Mouse (Mus musculus): ENCODE data around the gene Il17rd.
A peak's percentile ranks its signal among the peaks of the same experiment; 100 is the strongest.

Gene Il17rd

DNA sequence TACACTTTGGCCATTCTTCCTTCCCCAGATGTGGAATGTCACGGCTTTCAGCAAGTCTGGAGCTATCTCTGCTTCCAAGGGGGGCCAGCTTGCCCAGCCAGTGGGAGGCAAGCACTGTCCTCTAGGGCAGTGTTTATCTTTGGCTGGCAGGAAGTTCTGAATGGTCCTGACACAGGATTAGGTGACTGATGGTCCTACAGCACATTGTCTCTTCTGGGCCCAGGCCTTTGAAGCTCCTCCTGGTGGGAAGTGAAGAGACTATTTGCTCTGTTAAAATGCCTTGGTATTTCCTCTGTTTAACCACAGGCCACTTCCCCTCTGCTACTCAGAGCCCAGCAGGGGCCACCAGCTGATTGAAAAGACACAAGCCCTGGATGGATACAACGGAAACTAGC lies 6.2 kb downstream of the Il17rd start:
- DNase-seq (ENCODE audit: low spot score), result peak; percentile 85

DNA sequence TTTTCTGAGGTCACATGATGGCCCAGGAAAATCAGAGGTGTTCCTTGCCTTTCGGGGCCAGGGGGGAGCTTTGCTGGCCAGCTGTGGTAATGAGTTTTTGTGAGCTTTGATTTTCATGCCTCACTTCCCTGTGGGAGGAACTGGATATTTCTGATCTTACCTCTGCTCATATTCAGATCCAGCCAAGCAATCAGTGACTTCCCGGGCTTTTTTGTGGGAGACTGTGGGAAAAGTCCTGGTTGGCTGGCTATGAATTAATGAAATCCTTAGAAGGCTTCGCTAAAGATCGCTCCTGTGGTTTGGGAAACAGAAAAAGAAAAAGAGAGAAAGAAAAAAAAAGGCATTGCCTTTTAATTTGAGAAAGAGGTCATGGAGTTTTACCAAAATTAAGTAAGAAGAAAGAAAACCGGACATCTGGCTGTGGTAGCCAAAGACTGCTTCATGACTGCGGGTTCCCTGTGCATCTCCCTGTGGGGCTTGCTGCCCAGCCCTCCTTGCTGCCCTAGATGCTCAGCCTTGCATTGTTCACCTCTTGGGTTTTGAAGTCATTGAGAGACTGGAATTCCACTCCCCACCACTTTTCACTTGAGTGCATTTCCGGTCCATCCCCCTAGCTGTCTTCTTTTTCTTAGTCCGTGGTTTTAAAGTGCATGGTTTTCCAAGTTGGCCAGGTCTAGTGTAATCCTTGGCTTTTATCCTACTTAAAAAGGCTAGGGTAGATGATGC lies 9.7 kb downstream of the Il17rd start:
- no peak for DNase-seq (ENCODE audit: low spot score)

DNA sequence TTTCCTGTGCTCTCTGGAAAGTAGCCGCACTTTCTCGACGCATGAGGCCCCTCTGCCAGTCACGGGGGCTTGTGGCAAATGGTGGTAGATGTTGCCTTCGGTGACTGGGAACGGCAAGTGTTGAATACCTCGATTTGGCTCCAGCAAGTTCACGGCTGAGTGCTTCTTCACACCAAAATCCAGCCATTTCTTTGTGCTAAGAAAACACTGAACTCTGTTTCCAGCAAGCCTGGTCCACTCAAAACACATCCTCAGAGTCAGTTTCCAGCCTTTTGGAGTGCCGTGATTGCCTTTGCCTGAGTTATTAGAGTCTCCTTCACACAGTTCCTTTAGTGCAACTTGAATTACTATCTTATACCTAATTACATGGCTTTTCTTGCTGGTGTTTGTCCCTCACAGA lies 11.3 kb downstream of the Il17rd start:
- DNase-seq (ENCODE audit: low spot score), result peak; percentile 61

DNA sequence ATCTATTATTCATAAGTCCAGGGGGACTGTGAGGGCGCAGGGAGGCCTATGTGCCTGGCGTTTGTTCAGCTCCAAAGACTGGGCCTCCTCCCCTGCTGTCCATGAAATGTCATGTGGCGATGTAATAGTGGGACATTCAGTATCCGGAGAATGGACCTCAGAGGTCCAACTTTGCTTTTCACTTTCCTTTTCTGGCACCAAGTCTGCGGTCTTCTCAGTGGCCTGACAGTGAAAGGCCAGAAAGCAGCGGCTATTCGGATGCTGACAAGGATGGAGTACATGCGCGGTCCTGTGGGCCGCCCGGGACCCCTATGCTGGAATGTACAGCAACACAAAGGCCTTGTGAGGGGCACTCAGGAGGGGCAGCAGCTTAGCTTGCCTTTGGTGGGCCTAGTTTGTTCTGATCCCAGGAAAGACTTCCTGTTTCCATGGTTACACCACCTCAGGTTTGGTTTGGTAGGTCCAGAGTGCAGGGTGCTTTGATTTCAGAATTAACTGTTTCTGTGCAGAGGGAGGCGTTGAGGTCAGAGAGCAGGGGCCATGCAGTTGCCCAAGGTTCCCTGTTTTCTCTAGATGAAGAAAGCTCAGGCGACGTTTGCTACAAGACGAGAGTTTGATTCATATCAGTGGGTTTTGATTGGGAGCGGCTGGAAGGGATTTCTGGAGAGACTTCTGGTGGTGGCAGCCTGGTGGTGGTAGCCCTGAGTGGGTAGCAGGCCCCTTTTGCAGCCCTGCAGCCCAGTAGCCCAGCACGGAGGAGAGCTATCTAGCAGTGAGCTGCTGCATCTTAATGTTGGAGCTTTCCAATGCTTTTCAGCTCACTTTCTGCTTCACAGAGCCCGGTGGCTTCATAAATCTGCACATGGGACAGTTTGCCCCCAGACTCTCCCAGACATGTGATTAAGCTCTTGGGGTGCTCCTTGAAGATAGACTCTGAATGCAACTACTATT lies 12.1 kb downstream of the Il17rd start:
- DNase-seq (ENCODE audit: low spot score), result peak; percentile 76

DNA sequence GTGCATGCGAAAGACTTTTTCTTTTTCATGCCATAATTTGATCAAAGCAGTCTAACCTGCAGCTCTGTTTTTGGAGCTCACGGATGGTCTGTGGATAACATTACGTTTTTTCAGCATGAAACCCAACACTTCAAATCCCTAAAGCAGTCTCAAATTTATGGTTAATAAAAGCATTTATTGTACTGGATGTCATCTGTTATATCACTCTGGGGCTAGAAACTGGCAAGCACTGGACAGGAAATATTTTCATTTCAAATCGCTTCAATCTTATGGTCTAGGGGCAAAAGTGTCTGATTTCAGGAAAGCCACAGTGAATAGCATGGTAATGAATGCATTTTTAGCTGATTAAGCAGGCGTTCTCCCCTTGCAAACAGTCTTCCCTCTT lies 12.8 kb downstream of the Il17rd start:
- DNase-seq (ENCODE audit: low spot score), result no peak

DNA sequence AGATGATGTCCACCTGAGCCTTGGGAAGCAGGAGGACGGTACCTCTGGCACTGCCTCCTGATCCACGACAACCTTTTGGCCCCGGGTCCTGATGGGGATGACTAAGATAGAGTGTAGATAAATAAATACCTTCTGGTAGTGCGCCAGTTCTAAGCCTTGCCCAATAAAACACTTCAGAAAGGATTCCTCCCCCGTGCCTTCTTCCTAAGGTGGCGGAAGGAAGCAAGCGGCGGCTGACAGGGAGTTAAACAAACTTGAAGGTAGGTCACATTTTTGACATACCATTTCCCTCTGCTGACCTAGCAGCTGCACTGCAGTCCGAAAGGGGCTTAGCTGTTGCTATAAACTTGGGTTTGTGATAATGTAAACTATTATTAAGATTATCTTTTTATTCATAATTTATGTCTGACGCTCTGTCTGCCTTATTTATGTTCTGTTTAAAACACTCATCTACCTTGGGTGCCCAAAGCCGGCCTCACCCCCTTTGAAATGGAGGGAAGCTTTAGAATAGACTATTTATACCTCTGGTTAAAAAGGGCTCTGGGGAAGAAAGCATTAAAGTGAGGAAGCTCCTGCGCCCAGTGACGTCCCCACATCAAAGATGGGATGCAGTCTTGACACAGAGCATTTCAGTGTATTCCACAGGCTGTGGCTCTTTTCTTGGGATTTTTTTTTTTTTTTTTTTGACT lies 19.9 kb downstream of the Il17rd start:
- peak; percentile 71 for DNase-seq (ENCODE audit: low spot score)

DNA sequence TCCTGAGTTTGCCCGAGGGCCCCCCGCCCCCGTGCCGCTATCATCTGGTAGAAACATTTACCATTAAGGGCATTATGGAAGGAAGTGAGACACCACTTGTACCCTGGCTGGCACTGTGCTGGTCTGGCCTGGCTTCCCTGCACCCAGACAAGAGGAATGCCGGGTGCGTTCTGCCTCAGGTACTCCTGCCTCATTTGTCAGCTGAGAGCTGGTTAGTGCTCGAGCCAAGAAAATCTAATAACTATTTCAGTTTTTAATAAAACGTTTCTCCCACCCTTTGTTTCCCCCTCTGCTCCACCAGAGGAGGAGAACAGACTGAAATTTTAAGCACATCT lies 20.4 kb downstream of the Il17rd start:
- DNase-seq (ENCODE audit: low spot score), result no peak

DNA sequence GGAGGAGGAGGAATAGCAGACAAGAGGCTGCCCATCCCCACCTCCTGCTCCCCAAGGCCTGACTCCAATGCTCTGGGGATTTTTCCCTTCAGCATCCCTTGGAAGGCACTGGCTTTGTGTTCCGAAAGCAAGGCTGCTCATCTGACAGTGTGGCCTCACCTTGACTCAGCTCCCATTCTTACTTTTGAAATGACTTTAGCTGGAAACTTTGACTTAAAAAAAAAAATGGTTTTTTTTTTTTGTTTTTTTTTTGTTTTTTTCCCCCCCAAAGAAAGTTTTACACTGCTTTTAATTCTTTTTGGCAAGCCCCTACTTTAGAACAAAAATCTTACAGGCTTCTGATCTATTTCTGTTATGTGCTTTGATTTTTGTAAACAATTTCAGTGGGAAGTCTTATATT lies 24.6 kb downstream of the Il17rd start:
- no peak for DNase-seq (ENCODE audit: low spot score)

DNA sequence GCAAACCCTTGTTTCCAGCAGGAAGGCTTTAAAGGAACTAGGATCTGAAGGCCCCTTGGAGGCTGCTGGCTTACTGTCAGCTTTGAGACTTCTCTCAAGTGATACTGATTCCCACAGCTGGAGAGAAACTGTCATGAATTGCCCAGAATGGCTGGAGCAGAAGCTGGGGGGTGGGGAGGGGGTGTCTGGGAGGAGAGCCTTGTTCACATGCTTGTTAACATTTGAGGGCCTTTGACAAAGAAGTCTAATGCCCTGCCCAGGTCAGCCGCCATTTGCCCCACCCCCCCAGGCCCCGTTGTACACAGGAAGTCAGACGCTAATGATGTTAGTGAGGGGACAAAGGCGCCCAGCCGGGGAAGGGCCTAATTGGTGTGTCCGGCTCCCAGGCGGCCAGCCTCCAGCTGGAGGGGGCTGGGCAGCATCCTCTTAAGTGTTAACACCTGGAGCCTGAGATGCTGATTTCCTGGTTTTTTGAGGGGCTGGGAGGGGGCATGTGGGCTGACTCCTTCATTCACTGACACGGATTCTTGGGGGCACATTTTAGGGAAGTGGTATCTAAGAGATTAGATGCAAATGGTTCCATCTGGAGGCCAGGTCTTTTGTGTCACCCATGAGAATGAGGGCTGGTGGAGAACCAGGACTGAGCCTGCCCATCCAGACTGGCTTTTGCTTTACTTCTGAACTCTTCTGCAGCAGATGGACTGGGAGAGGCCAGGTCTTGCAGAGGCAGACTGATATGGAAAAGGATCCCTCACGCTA lies 27.6 kb downstream of the Il17rd start:
- DNase-seq (ENCODE audit: low spot score), result peak; percentile 87

DNA sequence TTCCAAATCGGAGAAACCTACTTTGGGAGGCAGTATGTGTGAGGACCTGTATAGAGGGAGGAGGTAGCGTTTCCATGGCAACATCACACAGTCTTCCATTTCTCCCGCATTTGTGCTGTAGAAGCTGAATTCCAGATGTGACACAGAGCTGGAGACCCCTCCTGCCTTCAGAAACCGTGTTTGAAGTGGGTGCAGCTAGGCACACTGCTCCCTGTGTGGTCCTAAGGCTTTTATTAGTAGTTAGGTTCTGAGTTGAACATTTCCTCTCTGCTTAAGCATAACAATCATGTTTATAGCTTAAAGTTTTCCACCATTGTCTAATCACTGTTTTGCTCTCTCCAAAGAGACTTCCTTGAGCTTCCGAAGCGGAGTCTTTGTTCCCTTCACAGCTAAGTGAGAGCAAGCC lies 29.1 kb downstream of the Il17rd start:
- DNase-seq (ENCODE audit: low spot score), result peak; percentile 84

DNA sequence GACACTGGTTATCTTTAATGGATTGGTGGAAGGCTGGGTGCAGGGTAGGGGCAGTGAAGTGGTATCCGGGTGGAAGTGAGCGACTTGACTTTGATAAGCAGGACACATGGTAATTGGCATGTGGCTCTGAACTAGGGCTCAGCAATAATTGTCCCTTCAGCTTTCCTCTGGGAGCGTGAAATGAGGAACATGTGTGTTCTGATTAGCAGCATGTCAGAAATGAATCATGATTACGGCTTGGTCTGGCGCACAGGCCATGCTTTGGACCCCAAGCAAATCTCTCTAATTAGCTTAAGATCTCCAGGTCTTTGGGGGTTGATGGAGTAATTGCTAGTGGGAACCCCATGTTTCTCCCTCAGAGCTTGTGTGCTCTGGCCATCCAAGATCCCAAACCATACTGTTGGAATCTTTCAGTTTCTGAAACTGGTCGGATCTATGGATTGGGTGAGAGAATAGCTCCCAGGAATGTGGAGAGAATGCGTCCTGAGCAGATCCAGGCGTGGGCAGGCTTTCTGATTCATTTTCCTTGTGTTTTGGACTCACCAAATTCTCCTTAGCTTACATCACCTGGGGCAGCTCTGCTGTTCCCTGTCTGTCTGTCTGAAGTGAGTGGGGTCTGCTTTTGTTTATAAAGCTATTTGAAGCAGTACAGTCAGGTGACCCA lies 30.8 kb downstream of the Il17rd start:
- DNase-seq (ENCODE audit: low spot score), result peak; percentile 72

DNA sequence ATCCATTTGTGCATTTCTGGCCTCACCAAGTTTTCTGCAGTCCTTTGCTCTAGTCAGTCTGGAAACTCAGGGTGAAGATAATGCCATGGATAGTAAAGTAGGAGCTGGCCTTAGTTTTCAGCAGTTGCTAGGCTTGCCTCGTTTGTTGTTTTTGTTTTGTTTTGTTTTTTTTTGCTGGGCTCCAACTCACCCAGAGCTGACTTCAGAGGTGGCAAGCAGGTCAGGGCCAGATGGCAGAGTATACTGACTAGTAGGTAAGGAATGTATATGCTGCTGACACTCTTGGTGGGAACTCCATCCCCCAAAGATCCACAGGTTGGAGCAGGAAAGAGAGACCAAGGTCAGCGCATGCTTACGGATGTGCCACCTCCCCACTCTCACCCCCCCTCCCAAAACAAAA lies 31.4 kb downstream of the Il17rd start:
- no peak for DNase-seq (ENCODE audit: low spot score)

DNA sequence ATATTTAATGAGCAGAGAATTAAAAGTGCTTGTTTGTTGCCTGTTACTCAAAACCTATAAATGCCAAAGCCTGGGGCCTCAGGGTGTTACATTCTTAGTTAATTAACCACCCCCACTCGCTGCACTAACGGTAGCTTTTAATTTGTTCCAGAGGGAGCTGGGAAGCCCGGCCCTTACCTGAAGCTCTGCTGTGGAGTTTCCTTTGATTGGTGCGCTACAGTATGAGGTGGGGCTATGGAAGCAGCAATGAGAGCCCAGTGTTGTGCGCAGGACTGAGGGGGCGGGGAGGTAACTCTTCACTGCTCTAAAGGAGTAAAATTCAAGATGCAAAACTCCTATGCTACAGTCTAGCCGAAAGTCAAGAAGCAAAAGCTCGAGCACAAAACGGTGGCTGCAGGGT lies 32.0 kb downstream of the Il17rd start:
- DNase-seq (ENCODE audit: low spot score), result no peak

DNA sequence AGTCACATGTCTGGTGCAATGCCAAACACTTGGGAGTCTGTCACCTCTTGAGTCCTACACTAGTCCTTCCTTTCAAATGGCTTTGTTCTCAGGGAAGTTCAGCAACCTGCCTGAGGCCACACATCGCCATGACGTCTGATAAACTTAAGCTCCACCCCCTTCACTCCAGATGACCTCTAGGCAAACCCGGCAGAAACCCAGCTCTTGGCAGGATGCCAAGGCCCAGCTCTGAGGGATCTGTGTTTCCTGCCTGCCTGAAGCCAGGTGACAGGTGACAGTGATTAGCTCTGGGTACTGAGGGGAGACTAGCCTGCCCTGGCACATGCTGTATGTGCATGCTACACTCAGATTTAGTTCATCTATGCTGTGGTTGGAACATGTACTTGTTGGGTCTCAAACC lies 33.2 kb downstream of the Il17rd start:
- DNase-seq (ENCODE audit: low spot score), result peak; percentile 56

DNA sequence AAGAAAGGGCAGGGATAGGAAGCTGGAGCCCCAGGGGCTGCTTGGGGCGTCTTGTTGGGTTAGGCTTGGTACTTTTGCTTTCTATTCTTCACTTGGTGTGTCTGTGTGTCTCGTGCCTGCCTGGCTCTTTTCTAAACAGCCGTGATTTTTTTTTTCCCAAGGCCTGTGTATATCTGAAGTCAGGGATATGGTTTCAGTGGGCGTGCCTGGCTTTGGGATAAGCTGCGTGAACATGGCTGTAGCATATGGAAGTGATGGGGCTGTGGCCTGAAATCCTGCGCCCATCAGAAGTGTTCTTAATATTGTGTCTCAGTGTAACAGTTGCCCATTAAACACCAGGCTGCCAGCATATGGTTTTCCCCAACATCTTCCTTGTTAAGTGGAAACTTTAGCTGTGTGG lies 36.3 kb downstream of the Il17rd start:
- no peak for DNase-seq (ENCODE audit: low spot score)

DNA sequence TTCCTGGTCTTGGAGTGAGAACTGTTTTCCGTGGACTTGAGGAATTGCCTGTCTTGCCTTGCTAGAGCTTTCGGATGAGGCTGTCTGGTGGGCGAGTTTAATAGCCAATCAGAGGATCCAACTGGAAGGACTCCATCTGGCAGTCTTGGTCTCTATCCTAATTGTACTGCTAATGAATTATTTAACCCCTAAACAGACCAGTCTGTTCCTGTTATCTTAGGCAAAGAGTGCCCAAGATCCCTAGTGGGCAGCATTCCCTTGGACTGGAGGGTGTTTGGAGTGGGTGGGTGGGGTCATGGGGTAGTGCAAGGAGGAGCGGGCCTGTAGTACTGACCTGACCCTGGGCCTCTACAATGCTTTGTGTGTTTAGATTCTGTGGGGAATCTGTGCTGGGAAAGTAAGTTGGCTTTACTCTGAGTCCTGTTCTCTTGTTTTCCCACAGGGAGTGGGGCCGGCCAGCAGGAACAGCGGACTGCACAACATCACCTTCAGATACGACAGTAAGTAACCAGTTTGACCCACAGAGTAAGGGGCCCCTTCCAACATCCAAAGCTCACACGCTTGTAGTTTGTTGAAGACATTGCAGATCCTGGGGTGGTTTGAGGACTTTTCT lies 37.3 kb downstream of the Il17rd start:
- no peak for DNase-seq (ENCODE audit: low spot score)

DNA sequence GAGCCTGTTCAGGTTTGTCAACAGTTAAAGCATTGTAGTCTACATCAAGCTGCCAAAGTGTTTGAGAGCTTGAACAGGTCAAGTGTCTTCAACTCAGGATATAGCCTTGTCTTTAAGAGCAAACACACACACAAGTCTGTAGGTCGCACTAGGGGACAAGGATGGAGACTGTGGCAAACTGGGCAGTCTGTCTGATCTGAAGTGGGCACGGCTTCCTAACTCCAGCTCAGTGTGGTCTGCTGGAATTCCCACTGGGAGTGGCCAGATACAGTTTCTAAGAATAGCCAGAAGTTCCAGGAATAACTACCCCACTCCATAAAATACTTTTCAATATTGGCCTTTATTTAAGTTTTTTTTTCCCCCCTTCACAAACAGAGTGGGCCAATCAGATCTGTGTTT lies 37.8 kb downstream of the Il17rd start:
- no peak for DNase-seq (ENCODE audit: low spot score)

DNA sequence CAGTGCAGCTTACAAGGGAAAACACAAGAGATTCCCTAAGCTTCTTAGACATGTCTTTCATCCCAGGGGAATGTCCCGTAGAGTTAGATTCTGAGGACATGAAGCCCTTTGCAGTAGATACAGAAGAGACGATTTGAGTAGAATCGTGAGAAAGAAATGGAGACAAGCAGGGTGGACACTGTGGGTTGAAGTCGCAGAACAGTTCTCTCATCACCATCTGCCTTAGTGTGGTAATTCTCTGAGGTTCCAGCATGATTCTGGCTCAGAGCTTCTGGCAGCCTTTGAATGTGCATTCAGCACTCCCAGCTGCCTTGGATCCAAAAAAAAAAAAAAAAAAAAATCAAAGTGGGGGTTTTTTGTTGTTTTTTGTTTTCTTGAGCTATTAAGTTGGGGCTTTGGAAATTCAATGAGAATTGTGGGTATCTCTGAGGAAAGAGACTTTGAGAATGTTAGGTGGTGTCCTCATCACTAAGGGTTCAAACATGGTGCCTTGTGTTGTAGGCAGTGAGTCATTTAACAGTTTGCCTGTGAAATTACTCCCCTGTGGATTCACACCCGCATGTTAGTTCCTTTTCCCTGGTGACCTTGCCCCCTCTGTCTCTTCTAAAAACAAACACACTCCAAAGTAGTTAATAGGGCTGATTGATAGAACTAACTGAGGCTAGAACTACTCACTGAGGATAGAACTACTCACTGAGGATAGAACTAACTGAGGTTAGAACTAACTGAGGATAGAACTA lies 43.0 kb downstream of the Il17rd start:
- no peak for DNase-seq (ENCODE audit: low spot score)

DNA sequence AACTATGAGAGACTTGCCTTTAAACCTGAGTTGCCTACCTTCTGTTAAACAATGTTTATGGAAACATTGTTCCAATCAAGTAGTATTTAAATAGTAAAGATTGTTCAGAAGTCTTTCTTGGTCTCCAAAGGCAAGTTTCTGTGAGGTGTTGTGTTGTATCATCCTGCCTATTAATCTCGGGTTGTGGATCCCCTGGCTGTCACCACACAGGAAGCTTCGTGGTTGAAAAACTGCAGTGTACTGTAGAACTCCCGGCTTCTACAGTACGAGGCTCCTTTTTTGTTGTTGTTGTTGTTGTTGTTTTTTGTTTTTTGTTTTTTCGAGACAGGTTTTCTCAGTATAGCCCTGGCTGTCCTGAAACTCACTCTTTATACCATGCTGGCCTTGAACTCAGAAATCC lies 46.7 kb downstream of the Il17rd start:
- no peak for DNase-seq (ENCODE audit: low spot score)

DNA sequence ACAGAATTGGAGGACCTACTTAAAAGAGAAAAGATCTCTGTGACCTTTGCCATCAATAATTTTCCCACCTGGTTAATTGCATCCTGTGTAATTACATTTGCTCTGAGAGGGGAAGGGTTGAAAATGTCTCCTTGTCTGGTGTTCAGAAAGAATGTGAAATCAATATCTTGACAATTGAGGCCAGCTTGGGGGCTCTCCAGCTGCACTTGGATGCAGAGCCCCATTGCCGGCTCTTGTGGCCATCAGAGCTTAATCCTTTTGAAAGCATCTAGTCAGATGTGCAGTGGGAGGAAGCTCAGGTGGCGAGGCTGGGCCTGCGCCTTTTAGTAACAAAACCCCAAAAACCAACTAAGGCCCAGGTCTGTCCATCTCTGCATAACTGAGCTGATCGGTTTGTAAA lies 47.3 kb downstream of the Il17rd start:
- no peak for DNase-seq (ENCODE audit: low spot score)

DNA sequence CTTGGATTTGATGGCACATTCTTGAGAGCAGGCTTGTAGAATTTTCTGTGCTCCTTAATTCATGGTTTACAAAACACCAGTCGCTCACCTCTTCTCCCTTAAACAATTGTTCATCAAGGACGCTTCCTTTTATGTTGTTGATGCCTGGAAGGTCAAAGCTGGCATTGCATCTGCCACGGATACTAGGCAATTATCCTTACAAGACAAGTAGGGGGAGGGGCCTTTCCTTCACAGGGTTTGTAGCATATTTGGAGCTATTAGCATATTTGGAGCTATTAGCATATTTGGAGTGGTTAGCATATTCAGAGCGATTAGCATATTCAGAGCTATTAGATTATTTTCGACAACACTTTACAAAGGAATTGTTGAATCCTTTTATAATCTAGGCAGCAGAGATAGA lies 55.5 kb downstream of the Il17rd start:
- DNase-seq (ENCODE audit: low spot score), result no peak
